Mouse (Mus musculus): Measurements from ENCODE around the gene Fbl. TPM values are rescaled to one million over a fixed set of nuclear protein-coding genes. Genes with fewer than 3 reads are reported as not detected.
"Not testable (repeated sequence)": the region's sequence is repeated elsewhere in the genome, so short reads cannot be mapped to it uniquely, and the experiment has no call there.

The Fbl gene
- polyA plus RNA-seq, 1 experiment from 2014 or later = 158 TPM

- no peaks in the 10 kb centered on the region for H3K27me3 ChIP-seq (ENCODE audit: low read depth, poor library complexity, severe bottlenecking)
- no peak for DNase-seq (ENCODE audit: low spot score)
- H3K9me3 ChIP-seq (replicated peaks) = peaks cover 9% of the 10 kb centered on the region; the same call in 1 of the 2 replicates
- WGBS = 65% methylated on average over 19 of the region's 19 CpGs
- H3K4me3 ChIP-seq = no peak overlapping the region
- H3K27ac ChIP-seq (replicated peaks) = no peak overlapping the region
- peaks cover 1% of the 10 kb centered on the region; the same call in 1 of the 2 replicates for H3K4me1 ChIP-seq
- 0 out of 2 replicates have a peak, but pooled peaks cover 2% of the 10 kb centered on the region for H3K36me3 ChIP-seq
These were observed 33.9 kb downstream of the Fbl start for GRCm38 (mm10) chr7:28203207-28204108.

DNA sequence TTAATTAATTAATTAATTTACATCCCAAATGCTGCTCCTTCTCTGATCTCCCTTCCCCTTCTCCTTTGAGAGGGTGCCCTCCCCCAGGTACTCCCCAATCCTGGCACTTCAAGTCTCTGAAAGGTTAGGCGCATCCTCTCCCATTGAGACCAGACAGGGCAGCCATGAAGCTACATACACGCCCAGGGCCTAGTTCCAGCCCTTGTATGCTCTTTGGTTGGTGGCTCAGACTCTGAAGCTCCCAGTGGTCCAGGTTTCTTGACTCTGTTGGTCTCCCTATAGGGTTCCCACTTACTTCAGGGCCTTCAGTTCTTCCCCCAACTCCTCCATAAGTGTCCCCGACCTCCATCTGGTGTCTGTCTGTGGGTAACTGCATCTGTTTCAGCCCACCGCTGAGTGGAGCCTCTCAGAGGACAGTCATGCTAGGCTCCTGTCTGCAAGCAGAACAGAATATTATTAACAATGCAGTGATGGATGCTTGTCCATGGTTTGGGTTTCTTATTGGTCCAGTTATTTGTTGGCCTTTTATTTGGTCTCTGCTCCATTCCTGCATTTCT is 36.6 kb downstream of the Fbl start:
- WGBS = 82% methylated on average over 4 of the region's 4 CpGs
- H3K4me3 ChIP-seq = no peak overlapping the region
- peaks cover 4% of the 10 kb centered on the region; the same call in 1 of the 2 replicates for H3K4me1 ChIP-seq
- DNase-seq (ENCODE audit: low spot score) = no peak
- peaks cover 9% of the 10 kb centered on the region; the same call in 1 of the 2 replicates for H3K9me3 ChIP-seq (replicated peaks)
- H3K36me3 ChIP-seq = no peaks in the 10 kb centered on the region
- no peaks in the 10 kb centered on the region for H3K27me3 ChIP-seq (ENCODE audit: low read depth, poor library complexity, severe bottlenecking)
- H3K27ac ChIP-seq (replicated peaks) = no peak overlapping the region

- 53% methylated on average over 12 of the region's 12 CpGs for WGBS
- Histone ChIP-seq H3K4me1 (peaks cover 4% of the 10 kb centered on the region; the same call in 1 of the 2 replicates), H3K4me3 (peak overlapping the region; percentile 48), H3K27me3 (ENCODE audit: low read depth, poor library complexity, severe bottlenecking) (no peaks in the 10 kb centered on the region), H3K9me3 (replicated peaks) (peaks cover 3% of the 10 kb centered on the region; the same call in 1 of the 2 replicates), H3K36me3 (no peaks in the 10 kb centered on the region), H3K27ac (replicated peaks) (peak overlapping the region; percentile 77)
- DNase-seq (ENCODE audit: low spot score) = no peak
These were observed 39.0 kb downstream of the Fbl start for GRCm38 (mm10) chr7:28208396-28208987.

DNA sequence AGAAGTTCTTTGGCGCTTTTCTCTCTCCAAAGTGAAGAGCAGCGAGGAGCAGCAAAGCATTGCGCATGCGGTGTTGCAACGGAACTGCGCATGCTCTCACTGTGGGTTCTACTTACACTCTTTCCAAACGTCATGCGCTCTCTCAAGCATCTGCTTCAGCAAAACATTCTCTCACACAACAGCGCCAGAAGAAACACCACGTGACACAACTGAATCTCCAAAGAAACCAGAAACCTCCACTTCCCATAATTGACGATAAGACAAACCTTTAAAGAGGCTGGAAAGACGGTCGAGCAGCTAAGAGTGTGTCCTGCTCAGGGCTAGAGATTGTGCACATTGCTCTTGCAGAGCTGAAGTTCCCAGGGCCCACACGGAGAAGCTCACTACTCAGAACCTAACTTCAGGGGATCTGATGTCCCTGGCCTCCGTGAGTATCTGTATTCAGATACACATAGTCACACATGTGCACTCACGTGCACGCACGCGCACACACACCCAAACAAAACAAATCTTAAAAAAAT is 39.5 kb downstream of the Fbl start:
- Histone ChIP-seq H3K36me3 (no peaks in the 10 kb centered on the region), H3K9me3 (replicated peaks) (no peaks in the 10 kb centered on the region), H3K27ac (replicated peaks) (peak overlapping the region; percentile 77), H3K4me1 (peaks cover 4% of the 10 kb centered on the region; the same call in 1 of the 2 replicates), H3K27me3 (ENCODE audit: low read depth, poor library complexity, severe bottlenecking) (no peaks in the 10 kb centered on the region), H3K4me3 (peak overlapping the region; percentile 48)
- 61% methylated on average over 19 of the region's 19 CpGs for WGBS
- DNase-seq (ENCODE audit: low spot score) = peak; percentile 48

- Histone ChIP-seq H3K27me3 (ENCODE audit: low read depth, poor library complexity, severe bottlenecking) (no peaks in the 10 kb centered on the region), H3K27ac (replicated peaks) (no peak overlapping the region), H3K9me3 (replicated peaks) (no peaks in the 10 kb centered on the region), H3K4me3 (no peak overlapping the region), H3K36me3 (no peaks in the 10 kb centered on the region), H3K4me1 (peaks cover 4% of the 10 kb centered on the region; the same call in 1 of the 2 replicates)
- no peak for DNase-seq (ENCODE audit: low spot score)
- 52% methylated on average over 5 of the region's 5 CpGs for WGBS
These were observed 41.2 kb downstream of the Fbl start for GRCm38 (mm10) chr7:28210731-28211130.

DNA sequence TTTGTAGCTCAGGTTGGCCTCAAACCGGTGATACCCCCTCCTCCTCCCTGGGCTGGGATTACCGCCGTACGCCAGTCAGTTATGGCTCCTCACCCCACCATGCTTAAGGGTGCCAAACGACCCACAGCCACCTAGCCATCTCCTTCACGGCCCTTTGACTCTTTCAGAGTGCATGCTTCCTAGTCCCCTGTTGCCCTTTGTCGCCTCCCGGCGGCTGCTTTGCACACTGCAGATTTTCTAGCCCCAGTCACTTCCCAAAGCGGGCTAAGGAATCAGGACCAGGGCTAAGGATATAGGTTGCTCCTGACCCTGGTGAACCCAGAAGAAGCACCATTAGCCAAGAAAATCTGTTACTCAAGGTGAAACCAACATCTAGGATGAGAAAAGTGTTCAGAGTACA is 44.6 kb downstream of the Fbl start:
- Histone ChIP-seq H3K9me3 (replicated peaks) (peaks cover 3% of the 10 kb centered on the region), H3K27me3 (ENCODE audit: low read depth, poor library complexity, severe bottlenecking) (no peaks in the 10 kb centered on the region), H3K4me3 (no peak overlapping the region), H3K4me1 (no peaks in the 10 kb centered on the region), H3K27ac (replicated peaks) (no peak overlapping the region), H3K36me3 (no peaks in the 10 kb centered on the region)
- peak; percentile 35 for DNase-seq (ENCODE audit: low spot score)
- WGBS = 34% methylated on average over 10 of the region's 10 CpGs

- H3K27me3 ChIP-seq (ENCODE audit: low read depth, poor library complexity, severe bottlenecking); H3K27ac ChIP-seq (replicated peaks); H3K4me1 ChIP-seq; H3K36me3 ChIP-seq; H3K4me3 ChIP-seq; DNase-seq (ENCODE audit: low spot score); H3K9me3 ChIP-seq (replicated peaks): not testable (repeated sequence)
- WGBS = 89% methylated on average over 2 of the region's 2 CpGs
These were observed 46.4 kb downstream of the Fbl start for GRCm38 (mm10) chr7:28215950-28216349.

DNA sequence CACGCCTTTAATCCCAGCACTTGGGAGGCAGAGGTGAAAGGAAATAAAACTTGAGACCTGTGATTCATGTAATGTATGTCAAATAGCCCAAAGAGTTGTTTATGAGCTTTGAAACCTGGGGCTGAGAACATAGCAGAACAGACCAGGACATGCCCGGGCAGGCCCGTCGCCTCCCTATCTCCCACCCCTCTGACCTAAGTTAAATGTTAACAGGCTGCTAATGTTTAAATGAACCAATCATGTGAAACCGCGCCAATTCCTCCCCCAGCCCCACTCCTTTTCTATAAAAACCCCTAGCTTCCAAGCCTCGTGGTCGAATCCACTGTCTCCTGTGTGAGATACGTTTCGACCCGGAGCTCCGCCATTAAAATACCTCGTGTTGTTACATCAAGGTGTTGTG is 48.3 kb downstream of the Fbl start:
- WGBS = 95% methylated on average over 13 of the region's 13 CpGs
- not testable (repeated sequence) for DNase-seq (ENCODE audit: low spot score); H3K4me1 ChIP-seq; H3K4me3 ChIP-seq; H3K36me3 ChIP-seq; H3K27me3 ChIP-seq (ENCODE audit: low read depth, poor library complexity, severe bottlenecking); H3K27ac ChIP-seq (replicated peaks)
- peaks cover 15% of the 10 kb centered on the region for H3K9me3 ChIP-seq (replicated peaks)

DNA sequence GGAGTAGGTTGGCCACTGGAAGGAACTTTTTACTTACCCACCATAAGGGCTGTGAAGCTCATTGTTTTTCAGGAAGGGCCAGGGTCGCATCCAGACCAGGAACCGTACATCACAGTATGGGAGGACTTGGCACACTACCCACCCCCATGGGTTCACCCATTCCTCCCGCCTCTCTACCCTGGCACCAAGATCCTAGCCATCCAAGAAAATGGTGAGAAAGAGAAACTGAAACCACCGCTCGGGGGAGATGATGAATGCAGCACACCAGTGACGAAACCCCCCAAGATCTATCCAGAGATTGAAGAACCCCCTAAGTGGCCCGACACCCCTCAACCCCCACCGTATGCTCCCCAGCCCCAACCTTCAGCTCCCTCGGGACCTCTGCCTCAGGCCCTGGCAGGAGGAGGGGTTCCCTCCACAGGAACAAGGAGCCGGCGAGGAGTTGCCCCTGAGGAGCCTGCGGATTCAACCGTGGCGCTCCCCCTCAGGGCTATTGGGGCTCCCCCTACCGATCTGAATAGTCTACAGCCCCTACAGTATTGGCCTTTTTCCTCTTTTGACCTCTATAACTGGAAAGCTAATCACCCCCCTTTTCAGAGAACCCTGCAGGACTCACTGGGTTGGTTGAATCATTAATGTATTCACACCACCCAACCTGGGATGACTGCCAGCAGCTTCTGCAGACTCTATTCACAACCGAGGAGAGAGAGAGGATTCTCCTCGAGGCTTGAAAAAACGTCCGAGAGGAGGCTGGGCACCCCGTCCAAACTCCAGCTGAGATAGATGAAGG is 49.6 kb downstream of the Fbl start:
- not testable (repeated sequence) for H3K4me1 ChIP-seq; H3K27ac ChIP-seq (replicated peaks); H3K27me3 ChIP-seq (ENCODE audit: low read depth, poor library complexity, severe bottlenecking); H3K36me3 ChIP-seq; H3K4me3 ChIP-seq; DNase-seq (ENCODE audit: low spot score)
- 90% methylated on average over 20 of the region's 20 CpGs for WGBS
- peaks cover 15% of the 10 kb centered on the region for H3K9me3 ChIP-seq (replicated peaks)

GRCm38 (mm10) chr7:28226836-28227235 is 57.3 kb downstream of the Fbl start:
- WGBS = 86% methylated on average over 4 of the region's 4 CpGs
- not testable (repeated sequence) for H3K27ac ChIP-seq (replicated peaks); H3K4me1 ChIP-seq; H3K4me3 ChIP-seq; H3K36me3 ChIP-seq; DNase-seq (ENCODE audit: low spot score); H3K27me3 ChIP-seq (ENCODE audit: low read depth, poor library complexity, severe bottlenecking)
- H3K9me3 ChIP-seq (replicated peaks) = peaks cover 39% of the 10 kb centered on the region

DNA sequence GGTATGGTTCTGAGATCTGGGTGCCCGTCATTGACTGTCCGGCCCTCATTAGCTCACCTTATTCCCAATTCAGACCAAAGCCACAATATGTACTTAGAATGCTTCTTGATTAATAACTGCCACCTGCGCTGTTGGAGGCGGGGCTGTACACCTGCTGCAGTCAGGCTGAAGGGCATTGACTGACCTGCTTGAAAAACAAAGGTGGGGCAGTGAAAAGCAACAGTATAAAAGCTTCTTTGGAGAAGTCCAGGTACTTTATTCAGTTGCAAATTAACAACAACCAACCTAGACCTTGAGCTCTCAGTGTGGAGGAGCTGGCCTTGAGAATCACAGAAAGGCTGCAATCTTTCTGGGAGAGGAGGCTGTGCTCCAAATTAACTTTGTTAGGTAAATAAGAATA is 57.9 kb downstream of the Fbl start:
- H3K4me1 ChIP-seq; H3K27ac ChIP-seq (replicated peaks); H3K36me3 ChIP-seq; DNase-seq (ENCODE audit: low spot score); H3K4me3 ChIP-seq; H3K27me3 ChIP-seq (ENCODE audit: low read depth, poor library complexity, severe bottlenecking): not testable (repeated sequence)
- peaks cover 39% of the 10 kb centered on the region for H3K9me3 ChIP-seq (replicated peaks)
- 90% methylated on average over 4 of the region's 4 CpGs for WGBS

Measured in midbrain, embryonic 10.5 days (tissue).